Mouse (Mus musculus) erythroblast, embryonic 14.5 days (primary cell): Measurements from ENCODE around the gene Adcy9.

Source experiments
- GATA1 ChIP-seq: IDR thresholded peaks from 2 replicates; pipeline ENCODE4 v1.6.1; 2012; ENCODE audit warnings: low read length, inconsistent platforms, mixed read lengths
- TAL1 ChIP-seq: IDR thresholded peaks from 3 replicates; pipeline ENCODE4 v1.6.1; 2012; ENCODE audit warnings: low read length, inconsistent platforms, mixed read lengths

- TF ChIP-seq TAL1 (no peak), GATA1 (no peak)
Observed at GRCm38 (mm10) chr16:4377556-4377955, 42.7 kb downstream of the Adcy9 start.
